Mouse (Mus musculus): Measurements from ENCODE around the gene Nck2. TPM values are rescaled to one million over a fixed set of nuclear protein-coding genes. Genes with fewer than 3 reads are reported as not detected.

The Nck2 gene
- total and polyA plus RNA-seq, 2 experiments from 2014 or later = 40.3 to 79.2 TPM

DNA sequence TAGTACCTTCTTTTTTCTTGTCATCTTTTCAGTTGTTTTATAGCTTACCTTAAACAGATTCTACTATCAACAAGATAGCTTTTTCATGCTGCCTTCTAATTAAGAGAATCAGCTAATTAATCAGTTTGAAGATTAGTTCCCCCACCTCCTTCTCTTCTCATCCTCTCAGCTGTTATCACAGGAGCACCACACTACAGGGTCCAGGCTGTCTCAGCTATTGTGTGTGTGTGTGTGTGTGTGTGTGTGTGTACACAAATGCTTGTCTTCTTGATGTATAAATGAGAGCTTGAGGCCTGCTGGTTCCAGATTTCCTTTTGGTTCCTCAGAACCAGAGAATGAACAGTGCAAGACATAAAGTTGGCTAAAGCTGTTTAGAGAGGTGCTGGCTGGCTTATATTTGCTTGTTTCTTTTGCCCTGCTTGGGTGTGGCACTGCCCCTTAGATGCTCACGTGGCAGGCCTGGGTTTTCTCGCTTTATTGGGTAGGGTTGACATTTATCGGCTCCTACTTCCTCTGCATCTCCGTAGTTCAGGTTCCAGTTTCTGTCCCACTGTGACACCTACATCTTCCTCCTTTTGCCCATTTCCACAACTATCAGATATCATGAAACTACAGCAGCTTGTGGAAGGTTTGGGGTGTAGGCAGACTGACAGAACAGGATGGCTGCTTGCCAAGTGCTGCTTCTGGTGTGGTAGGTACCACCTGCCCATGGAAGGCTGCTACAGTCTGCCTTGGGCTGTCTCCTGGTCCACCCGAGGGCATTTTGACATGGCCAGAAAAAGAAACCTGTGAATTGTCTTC is 29.6 kb downstream of the Nck2 start:
- Histone ChIP-seq H3K27ac (ENCODE audit: low read depth, low read length) (no peak overlapping the region), H3K27me3 (ENCODE audit: insufficient read depth, low read length) (no peaks in the 10 kb centered on the region), H3K9me3 (ENCODE audit: low read length) (no peaks in the 10 kb centered on the region), H3K4me3 (ENCODE audit: low read depth, low read length) (no peak overlapping the region), H3K4me1 (ENCODE audit: insufficient read depth) (peaks cover 12% of the 10 kb centered on the region; the same call in 1 of the 2 replicates), H3K36me3 (ENCODE audit: insufficient read depth) (no peaks in the 10 kb centered on the region), H3K9ac (no peak overlapping the region), H3K4me2 (ENCODE audit: low read depth) (no peak overlapping the region)
- peak; percentile 18; the same call in 1 of the 2 replicates for ATAC-seq
- DNase-seq = peak; percentile 31
- TF ChIP-seq CTCF (IDR thresholded peaks at IDR 0.05; ENCODE audit: low read depth) = no peak
- WGBS = 71% methylated on average over 5 of the region's 5 CpGs

DNA sequence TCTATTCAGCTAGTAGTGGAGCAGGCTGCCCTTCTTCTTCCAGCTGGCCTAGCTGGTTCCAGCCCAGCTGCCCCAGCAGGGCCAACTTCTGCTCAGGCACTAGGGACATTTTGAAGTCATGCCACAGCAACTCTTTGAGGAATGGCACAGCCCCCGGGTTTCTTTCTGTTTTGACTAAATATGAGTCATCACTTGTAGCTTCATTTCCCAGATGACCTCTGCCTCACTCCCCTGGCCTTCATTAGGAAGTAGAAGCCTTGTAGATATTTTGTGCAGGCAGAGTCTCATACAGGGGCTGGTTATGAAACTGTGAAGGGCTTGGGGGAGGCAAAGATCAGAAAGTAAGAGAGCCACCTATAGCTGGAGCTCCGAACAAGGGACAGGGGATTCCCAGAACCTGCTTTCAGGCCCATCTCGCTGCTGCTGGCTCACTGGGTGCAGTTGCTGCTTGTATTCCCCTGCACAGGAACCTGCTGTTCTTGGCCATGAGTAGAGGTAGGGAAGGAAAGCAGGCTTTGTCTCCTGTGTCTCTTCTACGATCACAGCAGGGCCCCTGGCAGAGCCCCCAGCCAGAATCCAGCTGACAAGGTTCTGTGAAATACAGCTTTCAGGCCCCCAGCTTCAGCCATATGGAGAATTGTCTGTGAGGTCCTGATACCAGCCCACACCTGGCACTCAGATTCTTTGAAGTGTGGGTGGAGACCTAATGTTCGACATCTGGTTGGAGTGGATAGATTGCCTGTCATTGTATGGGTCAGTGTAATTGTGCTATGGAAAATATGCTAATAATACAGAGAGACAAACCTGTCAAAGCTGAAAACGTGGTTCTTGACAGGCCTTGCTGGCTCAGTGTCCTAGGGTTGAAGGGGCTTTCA is 30.4 kb downstream of the Nck2 start:
- H3K4me2 ChIP-seq (ENCODE audit: low read depth) = no peak overlapping the region
- no peaks in the 10 kb centered on the region for H3K36me3 ChIP-seq (ENCODE audit: insufficient read depth)
- DNase-seq = no peak
- 0 out of 2 replicates have a peak, but pooled peaks have one; percentile 12 for ATAC-seq
- H3K4me1 ChIP-seq (ENCODE audit: insufficient read depth) = peaks cover 12% of the 10 kb centered on the region; the same call in 1 of the 2 replicates
- no peak overlapping the region for H3K4me3 ChIP-seq (ENCODE audit: low read depth, low read length)
- no peaks in the 10 kb centered on the region for H3K9me3 ChIP-seq (ENCODE audit: low read length)
- H3K27ac ChIP-seq (ENCODE audit: low read depth, low read length) = 0 out of 2 replicates have a peak overlapping the region, but pooled peaks have one; percentile 36
- H3K27me3 ChIP-seq (ENCODE audit: insufficient read depth, low read length) = no peaks in the 10 kb centered on the region
- TF ChIP-seq CTCF (IDR thresholded peaks at IDR 0.05; ENCODE audit: low read depth) = no peak
- 55% methylated on average over 6 of the region's 6 CpGs for WGBS
- H3K9ac ChIP-seq = no peak overlapping the region

GRCm38 (mm10) chr1:43477954-43478353 is 33.6 kb downstream of the Nck2 start:
- Histone ChIP-seq H3K27ac (ENCODE audit: low read depth, low read length) (no peak overlapping the region), H3K36me3 (ENCODE audit: insufficient read depth) (no peaks in the 10 kb centered on the region), H3K9ac (no peak overlapping the region), H3K4me1 (ENCODE audit: insufficient read depth) (peaks cover 12% of the 10 kb centered on the region; the same call in 1 of the 2 replicates), H3K4me2 (ENCODE audit: low read depth) (no peak overlapping the region), H3K9me3 (ENCODE audit: low read length) (no peaks in the 10 kb centered on the region), H3K4me3 (ENCODE audit: low read depth, low read length) (no peak overlapping the region), H3K27me3 (ENCODE audit: insufficient read depth, low read length) (no peaks in the 10 kb centered on the region)
- WGBS = 90% methylated on average over 3 of the region's 3 CpGs
- no peak for TF ChIP-seq CTCF (IDR thresholded peaks at IDR 0.05; ENCODE audit: low read depth)
- ATAC-seq (no peak), DNase-seq (no peak)

- no peak overlapping the region for H3K4me3 ChIP-seq (ENCODE audit: low read depth, low read length)
- ATAC-seq (no peak), DNase-seq (no peak)
- H3K9ac ChIP-seq = no peak overlapping the region
- H3K4me2 ChIP-seq (ENCODE audit: low read depth) = no peak overlapping the region
- no peaks in the 10 kb centered on the region for H3K36me3 ChIP-seq (ENCODE audit: insufficient read depth)
- no peak for TF ChIP-seq CTCF (IDR thresholded peaks at IDR 0.05; ENCODE audit: low read depth)
- H3K27me3 ChIP-seq (ENCODE audit: insufficient read depth, low read length) = no peaks in the 10 kb centered on the region
- H3K4me1 ChIP-seq (ENCODE audit: insufficient read depth) = peaks cover 8% of the 10 kb centered on the region; the same call in 1 of the 2 replicates
- WGBS = 74% methylated on average over 9 of the region's 9 CpGs
- no peak overlapping the region for H3K27ac ChIP-seq (ENCODE audit: low read depth, low read length)
- H3K9me3 ChIP-seq (ENCODE audit: low read length) = no peaks in the 10 kb centered on the region
Observed at GRCm38 (mm10) chr1:43485204-43485603, 40.8 kb downstream of the Nck2 start.

GRCm38 (mm10) chr1:43486500-43486899 is 42.1 kb downstream of the Nck2 start:
- DNase-seq = no peak
- ATAC-seq = no peak
- no peak overlapping the region for H3K9ac ChIP-seq
- H3K36me3 ChIP-seq (ENCODE audit: insufficient read depth) = no peaks in the 10 kb centered on the region
- WGBS = 86% methylated on average over 3 of the region's 3 CpGs
- no peaks in the 10 kb centered on the region for H3K9me3 ChIP-seq (ENCODE audit: low read length)
- TF ChIP-seq CTCF (IDR thresholded peaks at IDR 0.05; ENCODE audit: low read depth) = no peak
- no peak overlapping the region for H3K27ac ChIP-seq (ENCODE audit: low read depth, low read length)
- peaks cover 8% of the 10 kb centered on the region; the same call in 1 of the 2 replicates for H3K4me1 ChIP-seq (ENCODE audit: insufficient read depth)
- no peaks in the 10 kb centered on the region for H3K27me3 ChIP-seq (ENCODE audit: insufficient read depth, low read length)
- H3K4me2 ChIP-seq (ENCODE audit: low read depth) = no peak overlapping the region
- no peak overlapping the region for H3K4me3 ChIP-seq (ENCODE audit: low read depth, low read length)

DNA sequence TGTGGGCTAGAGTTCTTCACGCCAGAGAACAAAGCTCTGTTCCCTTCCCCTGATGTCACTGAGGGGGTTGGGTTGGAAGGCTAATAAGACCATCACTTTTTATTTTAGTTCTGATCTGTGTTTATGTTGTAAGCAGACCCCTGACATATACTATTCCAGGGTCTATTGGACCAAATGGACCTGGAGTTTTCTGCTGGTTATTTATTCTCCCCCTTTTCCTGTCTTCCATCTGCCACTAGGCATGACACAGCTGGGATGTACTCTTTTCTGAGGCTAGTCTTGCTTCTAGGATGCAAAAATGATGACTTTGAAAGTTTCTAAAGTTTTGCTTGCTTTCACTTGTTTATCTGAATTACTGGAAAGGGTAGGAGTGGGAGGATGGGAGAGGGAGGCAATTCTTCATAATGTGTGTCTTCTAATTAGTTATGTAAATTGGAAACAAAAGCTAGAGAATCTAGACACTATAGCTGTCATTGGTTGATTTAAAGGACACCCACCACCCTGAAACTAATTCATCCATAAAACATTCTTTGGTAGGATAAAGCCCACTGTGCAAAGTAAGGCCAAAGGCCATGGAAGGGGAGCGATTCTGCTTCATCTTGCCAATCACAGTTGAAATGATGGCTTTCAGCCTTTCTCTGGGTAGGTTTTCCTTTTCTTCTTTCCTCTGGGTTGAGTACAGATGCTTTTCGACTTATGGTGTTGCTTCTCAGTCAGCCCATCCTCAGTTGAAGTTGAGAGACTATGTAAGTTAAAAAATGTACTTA is 42.8 kb downstream of the Nck2 start:
- 67% methylated on average over 3 of the region's 3 CpGs for WGBS
- ATAC-seq = no peak
- TF ChIP-seq CTCF (IDR thresholded peaks at IDR 0.05; ENCODE audit: low read depth) = no peak

More for the DNA sequence above, 42.8 kb downstream of the Nck2 start:
- Histone ChIP-seq H3K27me3 (ENCODE audit: insufficient read depth, low read length) (no peaks in the 10 kb centered on the region), H3K4me2 (ENCODE audit: low read depth) (no peak overlapping the region), H3K27ac (ENCODE audit: low read depth, low read length) (no peak overlapping the region), H3K9me3 (ENCODE audit: low read length) (no peaks in the 10 kb centered on the region), H3K9ac (no peak overlapping the region), H3K36me3 (ENCODE audit: insufficient read depth) (no peaks in the 10 kb centered on the region), H3K4me1 (ENCODE audit: insufficient read depth) (peaks cover 8% of the 10 kb centered on the region; the same call in 1 of the 2 replicates), H3K4me3 (ENCODE audit: low read depth, low read length) (no peak overlapping the region)
- no peak for DNase-seq
